Mouse (Mus musculus): ENCODE measurements around the gene Ctnnb1.

GRCm38 (mm10) chr9:121005961-121006360, 76.9 kb downstream of the Ctnnb1 start:
- TF ChIP-seq EP300 (IDR thresholded peaks at IDR 0.05): no peak
- no peak for TF ChIP-seq CTCF (IDR thresholded peaks at IDR 0.05)
